Mouse (Mus musculus) forebrain, embryonic 15.5 days (tissue): ENCODE data around the gene Rnaseh2a. TPM values are rescaled to one million over a fixed set of nuclear protein-coding genes. Genes with fewer than 3 reads are reported as not detected.

Experiments used
- ATAC-seq: fragments of 200-750 bp; cut with Nextera tagmentation; replicated peaks from 2 replicates; pipeline ENCODE4 v1.8.0; 2017; ENCODE audit warnings: mild to moderate bottlenecking, moderate TSS enrichment, moderate library complexity
- H3K27ac ChIP-seq: fragments of 300-500 bp; sonication (generic); replicated peaks from 2 replicates; pipeline ENCODE4 v1.5.1; 2015; ENCODE audit warnings: mild to moderate bottlenecking, inconsistent platforms
- H3K27me3 ChIP-seq: fragments of 300-500 bp; sonication (generic); 2 replicates; pipeline ENCODE4 v1.6.1; 2015; ENCODE audit warnings: inconsistent platforms
- H3K36me3 ChIP-seq: fragments of 300-500 bp; sonication (generic); 2 replicates; pipeline ENCODE4 v1.6.1; 2015; ENCODE audit warnings: mild to moderate bottlenecking, inconsistent platforms
- H3K4me1 ChIP-seq: fragments of 300-500 bp; sonication (generic); 2 replicates; pipeline ENCODE4 v1.6.1; 2015; ENCODE audit warnings: inconsistent platforms
- H3K4me2 ChIP-seq: fragments of 300-500 bp; sonication (generic); replicated peaks from 2 replicates; pipeline ENCODE4 v1.6.1; 2015; ENCODE audit warnings: mild to moderate bottlenecking, inconsistent platforms
- H3K4me3 ChIP-seq: fragments of 300-500 bp; sonication (generic); 2 replicates; pipeline ENCODE4 v1.5.1; 2015; ENCODE audit warnings: mild to moderate bottlenecking, inconsistent platforms
- H3K9ac ChIP-seq: fragments of 300-500 bp; sonication (generic); replicated peaks from 2 replicates; pipeline ENCODE4 v1.6.1; 2015; ENCODE audit warnings: mild to moderate bottlenecking, inconsistent platforms
- H3K9me3 ChIP-seq: fragments of 300-500 bp; sonication (generic); 2 replicates; pipeline ENCODE4 v1.6.1; 2016; ENCODE audit warnings: inconsistent platforms
- WGBS: fragments of 180-500 bp; shearing (Covaris S2); methylation state at CpG from one replicate; pipeline ENCODE4 v1.1.7; 2015; ENCODE audit warnings: mixed read lengths; 5-methylcytosine and 5-hydroxymethylcytosine counted together
- polyA plus RNA-seq: library from polyadenylated mRNA; unstranded; fragments of >200 nt; fragmentation: Nextera tagmentation; extraction: Ambion mirVana; gene quantifications from 2 replicates; pipeline ENCODE4 v1.2.1, GENCODE M21; 2015

The Rnaseh2a gene
- polyA plus RNA-seq, 1 experiment from 2014 or later = 98.5 TPM

DNA sequence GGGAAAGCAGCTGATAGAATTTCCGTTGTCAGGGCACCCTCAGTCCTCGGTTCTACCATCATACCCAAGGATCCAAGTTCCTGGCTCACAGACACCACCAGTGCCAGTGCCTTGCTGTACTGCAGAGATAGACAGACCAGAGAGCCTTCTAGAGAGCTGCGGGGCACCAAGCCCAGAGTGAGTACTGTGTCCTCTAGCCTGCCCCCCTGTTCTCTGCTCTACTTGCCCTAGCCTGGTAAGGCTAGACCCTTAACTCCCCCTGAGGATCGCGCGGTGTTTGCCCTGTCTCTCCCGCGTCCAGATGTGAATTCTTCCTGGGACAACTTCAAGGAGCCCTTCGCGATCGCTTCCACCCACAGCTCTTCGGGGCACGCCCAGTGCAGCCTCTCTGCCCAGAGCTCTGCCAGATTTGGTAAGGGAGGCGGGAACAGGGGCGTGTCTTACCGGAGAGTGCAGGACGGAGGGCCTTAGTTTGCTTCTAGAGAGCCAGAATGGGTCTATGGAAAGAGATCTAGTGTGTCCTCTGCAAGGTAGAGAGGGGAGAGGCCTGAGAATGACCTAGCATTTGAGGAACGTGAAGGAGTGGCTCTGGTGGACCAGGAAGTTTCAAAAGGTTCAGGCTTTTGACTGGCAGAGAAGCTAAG, 16.8 kb downstream of the Rnaseh2a start:
- 10% methylated on average over 18 of the region's 18 CpGs for WGBS
- H3K27ac ChIP-seq = no peak overlapping the region
- no peak for ATAC-seq

DNA sequence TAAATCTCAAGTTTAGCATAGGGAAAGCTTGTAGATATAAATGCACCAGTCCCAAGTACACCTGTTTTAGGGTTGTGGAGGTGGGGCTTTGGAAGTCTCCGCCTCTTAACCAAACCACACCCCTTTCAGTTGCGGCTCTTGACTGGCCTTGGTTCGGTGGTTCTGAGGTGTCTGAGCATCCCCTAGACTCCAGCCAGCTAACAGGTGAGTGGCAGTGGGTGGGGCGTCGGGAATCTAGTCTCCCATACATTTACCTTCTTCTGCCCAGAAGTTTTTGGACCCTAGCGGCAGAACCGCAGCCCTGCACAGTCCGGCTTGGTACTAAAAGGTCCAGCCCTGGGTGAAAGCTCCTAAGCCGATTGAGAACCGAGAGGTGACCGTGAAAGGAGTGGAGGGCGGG, 19.8 kb downstream of the Rnaseh2a start:
- 16% methylated on average over 12 of the region's 12 CpGs for WGBS
- H3K27me3 ChIP-seq = peaks cover 39% of the 10 kb centered on the region
- no peak overlapping the region for H3K9ac ChIP-seq
- H3K4me3 ChIP-seq = no peak overlapping the region
- H3K4me2 ChIP-seq = no peak overlapping the region
- no peaks in the 10 kb centered on the region for H3K9me3 ChIP-seq
- H3K27ac ChIP-seq = no peak overlapping the region
- ATAC-seq = no peak
- H3K4me1 ChIP-seq = peaks cover 22% of the 10 kb centered on the region
- H3K36me3 ChIP-seq = no peaks in the 10 kb centered on the region

More for the DNA sequence above, 16.8 kb downstream of the Rnaseh2a start:
- Histone ChIP-seq H3K4me1 (no peaks in the 10 kb centered on the region), H3K4me2 (no peak overlapping the region), H3K9me3 (no peaks in the 10 kb centered on the region), H3K36me3 (0 out of 2 replicates have a peak, but pooled peaks cover 6% of the 10 kb centered on the region), H3K27me3 (peaks cover 21% of the 10 kb centered on the region; the same call in 1 of the 2 replicates), H3K4me3 (no peak overlapping the region), H3K9ac (no peak overlapping the region)

DNA sequence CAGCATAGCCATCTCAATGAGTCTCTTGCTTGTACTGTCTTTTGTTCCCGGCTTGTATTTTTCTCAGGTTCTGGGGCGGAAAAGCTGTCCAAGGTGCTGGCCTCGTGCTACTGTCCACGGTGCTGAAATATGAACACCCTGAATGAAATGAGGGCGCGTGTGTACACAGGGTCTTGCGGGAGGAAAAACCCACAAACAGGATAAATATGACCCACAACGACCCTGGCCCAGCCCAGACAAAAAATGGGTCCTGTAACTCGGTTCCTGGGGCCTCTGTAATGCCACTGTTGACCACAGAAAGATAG, 22.4 kb downstream of the Rnaseh2a start:
- Histone ChIP-seq H3K4me3 (peak overlapping the region; percentile 63), H3K27ac (0 out of 2 replicates have a peak overlapping the region, but pooled peaks have one; percentile 46)

DNA sequence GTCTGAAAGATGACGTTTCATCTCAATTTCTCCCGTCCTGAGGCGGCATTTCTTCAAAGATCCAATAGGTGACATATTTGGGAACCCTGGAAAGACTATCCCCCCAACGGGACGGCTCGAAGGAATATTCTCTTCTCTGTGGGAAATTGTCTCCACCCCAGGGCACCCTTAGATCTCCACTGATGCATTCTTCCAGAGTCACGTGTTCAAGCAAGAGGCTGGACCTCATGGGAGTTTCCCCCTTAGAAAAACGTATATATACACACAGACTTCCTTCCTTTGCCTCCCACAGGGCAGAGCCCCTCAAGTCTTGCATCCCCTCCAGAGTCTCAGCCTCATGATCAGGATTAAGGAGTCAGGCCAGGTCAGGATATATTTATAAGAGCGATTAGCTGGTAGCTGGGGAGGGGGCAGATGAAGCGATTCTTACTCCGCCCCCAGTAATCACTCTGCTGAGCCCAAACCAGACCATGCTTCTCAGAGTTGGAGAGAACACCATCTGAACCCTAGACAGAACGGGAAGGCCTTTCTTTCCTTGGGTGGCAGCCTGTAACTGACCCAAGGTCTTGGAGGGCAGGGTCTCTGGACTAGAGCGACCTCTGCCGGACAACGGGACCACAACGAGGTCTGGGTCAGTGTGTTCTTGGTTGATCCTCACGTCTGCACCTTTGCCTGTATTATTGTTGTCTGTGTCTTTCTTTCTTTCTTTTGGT, 22.9 kb downstream of the Rnaseh2a start, which contains the start of gene Rtbdn:
Rtbdn (plus strand) TSS at position 464 of the 713 bp plus-strand sequence.
- Histone ChIP-seq H3K27ac (peak within 1 kb of the TSS; percentile 46), H3K9me3 (no peaks in the 10 kb centered on the region), H3K4me2 (peak within 1 kb of the TSS; percentile 78), H3K4me1 (peaks cover 29% of the 10 kb centered on the region), H3K36me3 (no peaks in the 10 kb centered on the region), H3K4me3 (peak within 1 kb of the TSS; percentile 63), H3K9ac (peak within 1 kb of the TSS; percentile 70), H3K27me3 (peaks cover 54% of the 10 kb centered on the region)
- 6% methylated on average over 17 of the region's 17 CpGs for WGBS
- ATAC-seq = peak; percentile 24; the same call in 1 of the 2 replicates

More for the DNA sequence above, 22.4 kb downstream of the Rnaseh2a start:
- ATAC-seq = no peak
- Histone ChIP-seq H3K27me3 (peaks cover 54% of the 10 kb centered on the region), H3K9ac (no peak overlapping the region), H3K4me1 (peaks cover 29% of the 10 kb centered on the region), H3K36me3 (no peaks in the 10 kb centered on the region), H3K4me2 (peak overlapping the region; percentile 78), H3K9me3 (no peaks in the 10 kb centered on the region)
- 9% methylated on average over 9 of the region's 9 CpGs for WGBS

DNA sequence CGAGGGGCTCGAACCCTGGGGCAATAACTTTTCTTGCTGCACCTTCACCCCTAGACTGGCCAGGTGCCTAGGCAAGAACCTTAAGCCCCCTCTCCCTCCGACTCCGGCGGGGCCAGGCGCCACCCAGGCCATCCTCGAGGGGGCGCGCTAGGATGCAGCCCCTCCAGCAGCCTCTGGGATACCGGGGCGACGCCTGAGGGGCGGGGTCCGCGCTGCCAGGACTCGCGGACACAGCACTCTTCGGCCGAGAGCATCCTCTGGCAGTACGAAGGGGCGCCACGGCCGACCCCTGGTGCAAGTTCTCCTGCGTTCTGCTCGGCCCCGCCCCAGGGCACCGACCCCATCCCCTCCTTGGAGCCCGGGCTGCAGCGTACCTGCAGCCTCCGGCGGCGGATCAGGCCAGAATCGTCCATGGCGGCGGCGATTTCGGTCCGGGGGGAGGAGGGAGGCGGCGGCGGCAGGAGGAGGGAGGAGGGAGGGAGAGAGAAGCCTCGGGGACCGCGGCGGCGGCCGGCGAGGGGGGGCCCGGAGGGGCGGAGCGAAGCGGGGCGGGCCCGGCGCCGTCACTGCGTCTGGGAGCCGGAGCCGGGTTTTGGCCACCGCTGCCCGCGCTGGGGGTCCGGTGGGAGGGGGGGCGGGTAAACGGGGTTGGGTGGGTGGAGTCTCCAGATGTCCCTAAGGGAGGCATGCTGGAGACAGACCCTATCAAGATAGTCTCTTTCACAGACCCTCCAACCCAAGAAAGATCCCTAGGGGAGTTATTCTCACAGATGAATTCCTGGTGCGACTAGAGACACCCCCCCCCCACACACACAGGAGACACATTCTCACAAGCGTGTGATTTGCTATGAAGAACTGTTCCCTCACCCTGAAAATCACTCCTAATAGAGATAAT, 23.7 kb downstream of the Rnaseh2a start:
- peaks cover 53% of the 10 kb centered on the region for H3K27me3 ChIP-seq
- peak; percentile 62 for ATAC-seq
- no peaks in the 10 kb centered on the region for H3K36me3 ChIP-seq
- H3K4me2 ChIP-seq = peak overlapping the region; percentile 78
- peaks cover 29% of the 10 kb centered on the region for H3K4me1 ChIP-seq
- H3K9me3 ChIP-seq = no peaks in the 10 kb centered on the region
- H3K4me3 ChIP-seq = peak overlapping the region; percentile 63
- peak overlapping the region; percentile 46 for H3K27ac ChIP-seq
- WGBS = 1% methylated on average over 35 of the region's 67 CpGs
- peak overlapping the region; percentile 70 for H3K9ac ChIP-seq

DNA sequence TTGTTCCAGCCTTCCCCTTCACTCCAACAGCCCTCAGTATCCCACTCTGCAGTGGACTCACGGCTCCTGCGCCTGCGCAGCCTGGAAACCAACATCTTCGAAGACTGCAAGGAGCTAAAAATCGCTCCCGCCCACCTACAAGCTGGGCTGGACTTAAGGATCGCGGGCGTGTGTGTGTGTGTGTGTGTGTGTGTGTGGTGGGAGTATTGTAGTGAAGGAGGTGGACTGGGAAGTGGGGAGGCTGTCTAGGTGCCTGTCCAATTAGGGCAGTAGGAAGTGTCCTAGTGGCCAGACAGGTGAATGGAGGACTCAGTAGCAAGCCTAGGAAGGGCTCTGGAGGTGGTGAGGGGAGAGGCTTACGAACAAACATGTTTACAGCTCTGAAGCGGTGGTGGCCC, 24.3 kb downstream of the Rnaseh2a start:
- peaks cover 46% of the 10 kb centered on the region for H3K27me3 ChIP-seq
- peaks cover 29% of the 10 kb centered on the region for H3K4me1 ChIP-seq
- no peaks in the 10 kb centered on the region for H3K36me3 ChIP-seq
- 2% methylated on average over 11 of the region's 11 CpGs for WGBS
- peak overlapping the region; percentile 46; the same call in 1 of the 2 replicates for H3K27ac ChIP-seq
- peak overlapping the region; percentile 78 for H3K4me2 ChIP-seq
- H3K9me3 ChIP-seq = no peaks in the 10 kb centered on the region
- peak overlapping the region; percentile 70 for H3K9ac ChIP-seq
- peak; percentile 60 for ATAC-seq
- peak overlapping the region; percentile 63 for H3K4me3 ChIP-seq

DNA sequence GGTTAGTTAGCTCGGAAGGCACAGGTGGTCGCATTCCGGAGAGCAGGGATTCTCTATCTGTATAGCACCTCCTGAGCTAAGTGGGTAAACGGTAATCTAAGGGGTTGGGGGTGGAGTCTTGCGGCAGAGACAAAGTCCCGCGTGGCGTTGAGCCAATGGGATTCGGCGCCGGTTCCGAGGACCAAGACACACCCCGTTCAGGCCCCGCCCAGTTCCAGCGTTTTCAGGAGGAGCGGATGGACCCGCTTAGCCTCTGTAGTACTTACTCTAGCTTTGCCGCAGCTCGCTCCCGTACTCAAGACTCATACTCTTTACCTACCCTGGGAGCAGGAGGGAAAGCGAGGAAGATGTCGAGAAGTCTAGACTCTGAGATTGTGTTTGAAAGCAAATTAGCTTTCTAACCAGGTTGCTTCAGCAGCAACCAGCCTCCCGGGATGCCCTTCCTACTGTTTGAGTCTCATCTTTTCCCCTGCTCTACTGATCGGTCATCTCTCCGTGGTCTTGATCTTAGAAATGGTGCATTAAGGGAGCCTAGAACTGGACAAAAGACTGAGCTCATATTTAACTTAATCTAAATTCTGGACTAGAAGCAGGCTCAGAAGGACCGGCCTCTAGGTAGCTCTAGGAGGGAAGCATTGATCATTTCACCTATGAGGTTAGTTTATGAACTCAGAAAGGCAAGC, 24.9 kb downstream of the Rnaseh2a start:
- WGBS = under 1% methylated on average over 26 of the region's 26 CpGs
- peak overlapping the region; percentile 63 for H3K4me3 ChIP-seq
- no peaks in the 10 kb centered on the region for H3K9me3 ChIP-seq
- peaks cover 40% of the 10 kb centered on the region for H3K27me3 ChIP-seq
- peaks cover 29% of the 10 kb centered on the region for H3K4me1 ChIP-seq
- H3K9ac ChIP-seq = peak overlapping the region; percentile 70; the same call in 1 of the 2 replicates
- H3K36me3 ChIP-seq = no peaks in the 10 kb centered on the region
- peak overlapping the region; percentile 78 for H3K4me2 ChIP-seq
- H3K27ac ChIP-seq = no peak overlapping the region
- peak; percentile 19; the same call in 1 of the 2 replicates for ATAC-seq

DNA sequence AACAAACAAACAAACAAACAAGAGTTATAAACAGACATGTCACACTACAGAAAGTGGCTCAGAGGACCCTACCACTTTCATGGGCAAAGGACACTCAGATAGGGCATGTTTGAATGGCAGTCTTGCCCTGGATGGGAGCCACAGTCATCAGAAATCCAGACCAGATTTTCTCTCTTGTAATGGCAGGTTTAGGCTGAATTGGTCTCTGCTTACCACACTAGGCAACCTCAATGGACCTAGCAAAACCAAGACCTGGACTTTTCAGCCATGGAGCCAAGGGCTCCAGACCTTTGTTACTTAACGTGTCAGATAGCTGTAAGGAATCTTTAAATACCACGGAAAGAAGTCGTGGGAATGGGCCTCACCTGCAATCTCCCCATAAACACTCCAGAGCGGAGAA, 25.9 kb downstream of the Rnaseh2a start:
- 0 out of 2 replicates have a peak overlapping the region, but pooled peaks have one; percentile 78 for H3K4me2 ChIP-seq
- no peak for ATAC-seq
- 15% methylated on average over 4 of the region's 4 CpGs for WGBS
- no peak overlapping the region for H3K4me3 ChIP-seq
- H3K4me1 ChIP-seq = peaks cover 29% of the 10 kb centered on the region
- peaks cover 40% of the 10 kb centered on the region for H3K27me3 ChIP-seq
- H3K36me3 ChIP-seq = no peaks in the 10 kb centered on the region
- no peak overlapping the region for H3K27ac ChIP-seq
- no peaks in the 10 kb centered on the region for H3K9me3 ChIP-seq
- H3K9ac ChIP-seq = no peak overlapping the region

DNA sequence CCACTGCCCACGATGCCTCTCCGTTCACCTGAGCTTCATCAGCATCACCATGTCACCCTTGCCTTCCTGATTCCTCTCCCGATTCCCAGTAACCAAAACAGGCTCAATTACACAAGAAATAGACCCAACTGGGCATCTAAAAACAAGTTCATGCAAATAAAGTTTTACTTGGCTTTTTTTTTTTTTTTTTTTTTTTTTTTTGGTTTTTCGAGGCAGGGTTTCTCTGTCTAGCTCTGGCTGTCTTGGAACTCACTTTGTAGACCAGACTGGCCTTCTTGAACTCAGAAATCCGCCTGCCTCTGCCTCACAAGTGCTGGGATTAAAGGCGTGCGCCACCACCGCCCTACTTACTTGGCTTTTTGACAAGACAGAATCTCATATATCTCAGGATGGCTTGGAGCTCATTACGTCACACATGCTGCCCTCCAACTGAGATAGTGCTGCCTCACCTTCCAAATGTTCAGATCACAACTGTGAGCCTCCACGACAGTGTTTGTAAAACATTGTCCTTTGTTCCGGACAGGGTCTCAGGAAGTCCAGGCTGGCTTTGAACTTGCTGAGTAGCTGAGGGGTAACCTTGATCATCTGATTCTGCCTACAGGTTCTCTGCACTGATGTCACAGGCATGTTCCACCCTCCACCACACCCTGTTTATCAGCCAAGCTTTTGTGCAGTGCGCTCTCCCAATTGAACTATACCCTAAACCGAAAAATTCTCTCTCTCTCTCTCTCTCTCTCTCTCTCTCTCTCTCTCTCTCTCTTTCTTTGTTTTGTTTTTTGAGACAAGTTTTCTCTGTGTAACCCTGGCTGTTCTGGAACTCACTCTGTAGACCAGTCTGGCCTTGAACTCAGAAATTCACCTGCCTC, 31.7 kb downstream of the Rnaseh2a start:
- WGBS = 66% methylated on average over 13 of the region's 13 CpGs
- Histone ChIP-seq H3K27me3 (no peaks in the 10 kb centered on the region), H3K4me2 (peak overlapping the region; percentile 63), H3K9ac (peak overlapping the region; percentile 98; the same call in 1 of the 2 replicates), H3K9me3 (no peaks in the 10 kb centered on the region), H3K4me3 (peak overlapping the region; percentile 88), H3K4me1 (peaks cover 36% of the 10 kb centered on the region), H3K27ac (peak overlapping the region; percentile 93), H3K36me3 (0 out of 2 replicates have a peak, but pooled peaks cover under 1% of the 10 kb centered on the region)
- no peak for ATAC-seq

DNA sequence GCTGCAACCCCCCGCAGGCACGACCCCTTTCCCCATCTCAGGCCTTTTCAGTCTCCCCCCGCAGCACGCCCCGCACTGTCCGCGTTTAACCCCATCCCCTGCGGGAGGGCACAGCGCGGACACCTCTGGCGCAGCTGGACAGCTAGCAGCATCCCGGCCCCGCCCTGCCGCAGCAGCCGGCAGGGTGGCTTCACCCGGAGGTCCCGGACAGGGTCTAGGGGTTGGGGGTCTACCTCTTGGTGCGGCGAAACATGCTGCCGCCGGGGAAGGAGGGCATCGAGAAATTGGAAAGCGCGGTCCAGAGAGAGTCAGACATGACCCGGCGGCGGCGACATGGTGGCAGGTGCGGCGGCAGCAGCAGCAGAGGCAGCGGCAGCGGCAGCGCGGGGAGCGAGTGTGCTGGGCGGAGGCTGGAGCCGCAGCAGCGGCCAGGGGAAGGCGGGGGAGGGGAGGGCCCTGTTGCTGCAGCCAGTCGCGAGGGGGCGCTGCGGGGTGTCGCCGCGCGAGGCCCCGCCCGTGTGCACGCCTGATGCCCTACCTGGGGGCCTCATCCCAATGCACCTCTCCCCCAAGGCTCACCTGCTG, 32.5 kb downstream of the Rnaseh2a start, which contains the start of gene Mast1:
Mast1 (minus strand) TSS at position 398 of the 585 bp plus-strand sequence.
- Histone ChIP-seq H3K4me3 (peak within 1 kb of the TSS; percentile 88), H3K4me1 (peaks cover 36% of the 10 kb centered on the region), H3K4me2 (peak within 1 kb of the TSS; percentile 63), H3K36me3 (peaks cover 8% of the 10 kb centered on the region; the same call in 1 of the 2 replicates), H3K27me3 (no peaks in the 10 kb centered on the region), H3K27ac (peak within 1 kb of the TSS; percentile 93), H3K9me3 (no peaks in the 10 kb centered on the region), H3K9ac (peak within 1 kb of the TSS; percentile 98)
- peak; percentile 60 for ATAC-seq
- WGBS = under 1% methylated on average over 47 of the region's 50 CpGs
